Mouse (Mus musculus): Measurements from ENCODE around the gene Wdr11.

Gene Wdr11

DNA sequence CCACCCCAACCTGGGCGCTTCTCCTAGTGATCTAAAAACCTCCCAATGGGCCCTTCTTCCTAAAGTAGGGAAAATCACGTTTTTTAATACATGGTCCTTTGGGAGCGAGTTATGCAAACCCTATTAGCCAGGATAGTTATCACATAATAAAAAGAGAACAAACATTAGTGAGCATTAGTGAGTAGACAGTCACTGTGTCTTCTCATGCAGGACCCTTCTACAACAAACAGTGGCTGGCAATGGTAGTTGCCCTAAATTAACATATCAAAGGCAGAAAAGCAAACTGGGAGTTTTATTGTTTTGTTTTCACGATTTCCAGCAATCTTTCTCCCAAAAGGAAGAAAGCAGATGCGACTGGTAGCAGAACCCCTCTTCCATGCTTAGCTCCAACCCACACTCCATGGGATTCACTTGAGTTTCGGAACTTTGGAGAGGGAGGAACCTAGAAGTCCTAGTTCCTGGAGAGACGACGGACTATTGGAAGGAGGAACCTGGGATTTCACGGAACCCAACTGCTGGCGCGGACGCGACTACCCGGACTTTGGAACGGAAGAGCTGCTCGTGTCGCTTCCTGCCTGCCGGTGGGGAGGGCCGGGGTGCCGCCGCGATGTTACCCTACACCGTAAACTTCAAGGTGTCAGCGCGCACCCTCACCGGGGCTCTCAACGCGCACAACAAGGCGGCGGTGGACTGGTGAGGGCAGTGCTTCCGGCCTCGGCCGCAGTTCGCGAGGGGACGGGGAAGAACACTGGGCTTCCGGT, at the start of gene Wdr11:
Wdr11 (plus strand) TSS at position 493 of the 761 bp plus-strand sequence.
- peak; percentile 85 for DNase-seq

DNA sequence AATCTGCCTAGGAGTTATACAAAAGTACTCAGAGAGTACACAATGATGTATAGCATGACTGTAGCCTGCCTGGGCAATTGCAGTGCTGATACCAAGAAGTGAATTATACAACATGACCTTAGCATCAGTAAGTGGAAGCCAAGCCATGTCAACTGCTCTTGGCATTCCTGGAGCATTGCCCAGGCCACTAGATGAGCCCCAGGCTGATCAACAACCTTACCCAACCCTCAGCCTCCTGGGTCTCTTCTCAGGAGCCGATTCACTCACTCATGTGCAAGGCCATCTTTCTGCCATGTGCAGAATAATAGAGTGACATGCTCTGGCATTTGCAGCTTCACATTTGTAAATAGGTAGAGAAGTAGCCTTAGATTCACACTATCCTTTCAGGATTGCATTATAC, 24.1 kb upstream of the Wdr11 start:
- peak; percentile 20 for DNase-seq

- DNase-seq: no peak
Measured at GRCm38 (mm10) chr7:129568338-129568737, 23.3 kb upstream of the Wdr11 start.

- DNase-seq: peak; percentile 15
Measured at GRCm38 (mm10) chr7:129574471-129574870, 17.2 kb upstream of the Wdr11 start.

GRCm38 (mm10) chr7:129575110-129575784, 16.4 kb upstream of the Wdr11 start:
- DNase-seq: no peak

DNA sequence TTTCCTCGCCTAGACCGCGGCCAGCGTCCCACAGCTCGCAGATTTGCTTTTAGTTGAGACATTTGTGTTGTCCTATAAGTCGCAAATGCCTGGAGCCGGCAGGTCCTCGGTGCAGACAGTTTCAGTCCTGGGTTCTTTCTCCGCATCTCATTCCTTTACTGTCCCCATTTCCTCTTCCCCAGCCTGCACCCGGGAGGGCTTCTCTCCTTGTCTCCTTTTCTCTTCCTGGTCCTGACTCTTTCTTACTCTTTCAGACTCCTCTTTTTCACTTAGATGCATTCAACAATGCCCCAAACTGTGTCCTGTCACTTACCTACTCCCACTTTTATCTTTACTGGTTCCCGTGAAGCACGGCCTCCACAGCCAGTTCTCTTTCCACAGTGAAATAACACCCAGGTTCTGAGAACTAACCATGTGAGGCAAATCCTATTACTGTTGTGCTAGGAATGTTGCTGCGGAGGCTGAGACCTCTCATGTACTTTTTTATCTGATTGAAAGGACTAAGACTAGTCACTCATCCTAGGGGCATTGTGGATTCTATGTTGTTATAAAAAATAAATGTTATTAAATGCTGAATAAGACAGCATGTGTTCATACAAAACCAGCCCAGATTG, 576 bp downstream of the Wdr11 start:
- no peak for DNase-seq

DNA sequence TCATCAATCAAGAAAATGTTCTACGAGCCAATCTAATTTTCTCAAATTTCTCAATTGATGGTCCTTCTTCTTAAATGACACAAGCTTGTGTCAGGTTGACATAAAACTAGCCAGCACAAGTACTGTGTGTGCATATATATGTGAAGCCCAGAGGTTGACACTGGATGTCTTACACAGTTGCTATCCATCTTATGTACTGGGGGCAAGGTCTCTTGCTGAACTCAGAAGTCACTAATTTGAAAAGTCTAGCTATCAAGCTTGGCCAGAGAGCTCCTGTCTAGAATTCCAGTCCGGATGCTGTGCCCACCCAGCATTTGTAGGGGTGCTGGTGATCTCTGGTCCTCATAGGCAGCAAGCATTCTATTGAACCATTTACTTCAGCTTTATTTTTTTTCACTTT, 5.5 kb downstream of the Wdr11 start:
- no peak for DNase-seq

- DNase-seq: no peak
Measured at GRCm38 (mm10) chr7:129606291-129606690, 14.6 kb downstream of the Wdr11 start.

GRCm38 (mm10) chr7:129621141-129621540, 29.5 kb downstream of the Wdr11 start:
- DNase-seq: no peak

DNA sequence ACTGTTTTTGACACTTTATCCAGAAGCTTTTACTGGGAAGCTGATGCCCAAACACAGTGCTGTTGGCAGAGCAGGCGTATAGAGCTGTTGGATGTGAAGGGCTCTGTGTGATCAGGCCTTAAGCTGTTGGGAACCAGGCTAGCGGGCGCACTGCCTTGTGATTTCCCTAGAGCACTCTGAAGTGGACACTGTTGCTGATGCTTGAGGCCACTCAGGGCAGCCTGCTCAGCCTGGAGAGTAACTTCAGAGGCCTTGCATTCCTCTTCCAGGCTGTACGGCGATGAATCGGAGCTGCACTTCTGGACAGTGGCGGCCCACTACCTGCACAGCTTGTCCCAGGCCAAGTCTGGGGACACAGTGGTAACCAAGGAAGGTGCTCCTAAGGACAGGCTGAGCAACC, 38.7 kb downstream of the Wdr11 start:
- peak; percentile 55 for DNase-seq

DNA sequence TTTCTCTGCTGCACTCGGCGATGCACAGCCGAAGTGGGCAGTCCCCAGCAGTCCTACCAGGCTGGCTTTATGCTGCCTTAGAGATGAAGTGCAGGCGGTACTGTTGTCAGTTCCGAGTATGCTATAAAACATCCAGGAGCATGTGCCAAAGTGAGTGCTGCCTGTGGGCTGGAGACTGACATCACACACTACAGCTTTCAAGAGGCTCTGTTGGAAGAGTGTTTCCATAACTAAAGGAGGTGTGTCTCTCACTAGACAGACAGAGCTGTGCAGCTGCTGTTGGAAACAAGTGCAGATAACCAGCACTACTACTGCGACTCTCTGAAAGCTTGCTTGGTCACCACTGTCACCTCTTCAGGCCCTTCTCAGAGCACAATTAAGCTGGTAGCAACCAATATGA, 39.8 kb downstream of the Wdr11 start:
- DNase-seq: peak; percentile 49

- DNase-seq: no peak
Measured at GRCm38 (mm10) chr7:129635898-129636640, 44.4 kb downstream of the Wdr11 start.

GRCm38 (mm10) chr7:129636992-129637391, 45.3 kb downstream of the Wdr11 start:
- DNase-seq: no peak

DNA sequence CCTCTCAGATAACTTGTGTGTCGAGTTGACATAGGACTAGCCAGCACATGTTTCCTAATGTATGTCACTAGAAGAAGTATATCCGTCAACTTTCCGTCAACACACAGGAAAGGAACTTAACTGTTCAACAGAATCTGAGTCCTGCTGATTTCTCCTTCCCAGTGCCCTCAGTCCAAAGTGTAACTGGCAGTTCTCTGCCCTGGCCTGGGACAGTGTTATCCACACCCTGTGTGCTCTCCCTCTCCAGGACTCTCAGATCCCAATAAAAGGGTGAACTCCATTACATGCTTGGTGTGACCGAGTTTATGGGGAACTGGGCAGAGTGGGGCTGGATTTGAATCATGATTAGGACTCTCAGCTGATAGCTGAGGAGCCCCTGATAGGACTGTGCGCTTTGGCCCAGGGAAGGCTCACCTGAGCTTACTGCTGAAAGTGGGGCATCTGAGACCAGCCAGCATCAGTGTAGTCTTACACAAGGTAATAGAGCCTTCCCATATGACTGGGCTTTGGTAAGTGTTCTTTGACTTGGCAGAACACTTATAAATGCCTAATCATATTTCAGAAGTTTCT, 46.3 kb downstream of the Wdr11 start:
- no peak for DNase-seq

DNA sequence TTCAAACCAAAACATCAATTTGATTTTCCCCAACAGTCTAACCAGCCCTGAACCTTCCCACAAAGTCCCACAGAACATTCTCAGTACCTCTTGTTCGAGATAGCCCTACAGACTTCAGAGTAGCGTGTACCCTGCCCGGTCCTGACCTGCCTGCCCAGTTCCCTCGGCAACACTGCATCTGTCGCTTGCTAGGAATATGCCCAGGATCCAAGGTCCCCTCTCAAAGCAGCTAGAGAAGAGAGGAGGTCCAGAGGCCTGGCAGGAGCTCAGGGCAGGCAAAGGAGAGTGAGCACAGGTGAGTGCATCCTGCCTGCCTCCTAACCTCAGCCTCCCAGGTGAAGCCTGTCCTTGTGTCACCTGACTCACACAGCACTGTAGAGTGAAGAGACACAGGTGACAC, 47.3 kb downstream of the Wdr11 start:
- no peak for DNase-seq

DNA sequence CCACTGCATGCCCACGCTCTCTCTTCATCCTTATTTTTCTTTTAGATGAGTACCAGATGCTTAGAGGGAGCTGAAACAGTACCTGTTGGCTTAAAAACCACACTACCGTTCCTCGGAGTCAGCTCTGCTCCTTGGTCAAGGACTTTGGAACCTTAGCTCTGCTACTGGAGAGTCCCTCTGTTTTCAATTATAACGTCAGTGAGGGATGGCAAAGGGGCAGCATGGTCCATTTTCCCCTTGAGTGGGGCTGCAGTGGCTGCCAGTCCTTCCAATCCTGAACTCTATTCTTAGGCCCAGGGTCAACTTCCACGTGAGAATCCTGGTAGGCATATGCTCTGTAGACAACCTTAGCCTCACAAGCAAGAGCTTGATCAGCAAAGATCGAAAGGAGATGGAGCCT, 48.2 kb downstream of the Wdr11 start:
- no peak for DNase-seq

DNA sequence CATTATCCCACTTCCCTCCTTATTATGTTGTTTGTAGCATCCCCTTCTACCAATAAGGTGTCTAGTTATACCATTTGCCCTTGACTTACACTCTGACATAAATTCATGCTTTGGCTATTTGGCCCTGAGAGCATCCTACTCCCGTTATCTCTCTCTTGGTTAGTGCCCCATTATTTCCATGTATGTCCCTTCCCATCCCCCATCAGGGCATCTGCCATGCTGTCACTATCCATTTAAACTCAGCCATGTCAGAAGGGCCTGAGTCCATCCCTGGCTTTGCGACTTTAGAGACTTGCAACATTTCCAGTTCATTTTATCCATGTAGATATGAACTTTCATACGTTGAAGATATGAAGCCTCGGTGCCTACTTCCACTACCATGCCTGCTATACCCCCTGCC, 51.6 kb downstream of the Wdr11 start:
- no peak for DNase-seq

- DNase-seq: no peak
Measured at GRCm38 (mm10) chr7:129647798-129648197, 56.1 kb downstream of the Wdr11 start.

DNA sequence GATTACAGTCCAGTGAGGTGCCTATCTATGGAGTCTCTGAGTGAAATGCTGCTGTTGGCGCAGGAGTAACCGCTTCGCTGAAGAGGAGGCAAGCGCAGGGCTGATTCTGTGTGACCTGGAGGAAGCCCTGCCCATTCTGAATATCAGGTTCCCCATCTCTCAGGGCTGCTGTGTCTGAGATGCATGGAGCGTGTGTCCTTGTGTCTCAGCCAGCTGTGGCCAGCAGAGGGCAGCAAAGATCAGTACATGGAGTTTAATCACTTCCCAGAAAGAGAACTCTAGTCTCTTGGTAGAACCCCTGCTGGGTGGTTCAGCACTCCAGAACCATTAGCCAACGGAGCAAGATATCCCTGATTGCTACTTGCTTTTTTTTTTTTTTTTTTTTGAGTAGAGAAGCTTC, 57.3 kb downstream of the Wdr11 start:
- DNase-seq: peak; percentile 93

GRCm38 (mm10) chr7:129650717-129651116, 59.1 kb downstream of the Wdr11 start:
- DNase-seq: no peak

- peak; percentile 41 for DNase-seq
Measured at GRCm38 (mm10) chr7:129651781-129652180, 60.1 kb downstream of the Wdr11 start.

- DNase-seq: no peak
Measured at GRCm38 (mm10) chr7:129652901-129653460, 61.3 kb downstream of the Wdr11 start.
